Mouse (Mus musculus) bone marrow macrophage, adult 2 months (primary cell): ENCODE results near the gene Mttp.

Experiments used
- CTCF ChIP-seq: IDR thresholded peaks from 2 replicates; pipeline ENCODE4 v1.5.1; 2012; ENCODE audit warnings: low read depth, mild to moderate bottlenecking, low read length, moderate library complexity
- POLR2A ChIP-seq: IDR thresholded peaks from 2 replicates; pipeline ENCODE4 v1.6.1; 2012; ENCODE audit warnings: mild to moderate bottlenecking, low read depth, low read length, borderline replicate concordance

DNA sequence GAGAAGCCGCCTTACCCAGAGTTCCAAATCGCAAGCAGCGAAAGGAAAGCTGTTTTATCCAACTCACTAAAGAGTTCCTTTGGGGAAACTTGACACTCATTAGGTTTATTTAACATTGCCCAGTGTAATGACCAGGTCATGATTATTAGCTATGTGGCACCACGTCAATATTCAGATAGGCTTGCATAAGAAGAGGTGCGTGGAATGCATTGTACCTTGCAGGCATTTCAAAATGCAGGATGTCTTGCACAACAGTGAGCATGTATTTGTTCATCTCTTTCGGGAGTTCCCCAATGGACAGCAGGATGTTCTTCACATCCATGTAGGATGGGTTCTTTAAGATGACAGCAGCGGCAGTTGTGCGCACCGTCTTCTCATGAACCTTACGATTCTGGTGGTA, 37.9 kb downstream of the Mttp start:
- TF ChIP-seq POLR2A = no peak
- no peak for TF ChIP-seq CTCF
